Mouse (Mus musculus) ovary, postnatal 36 days (tissue): ENCODE measurements around the gene Gm37240.

Experiments
- DNase-seq: peaks from one replicate; pipeline ENCODE4 v3.0.0; 2022; ENCODE audit warnings: low spot score, mixed read lengths

Gm37240 gene

DNA sequence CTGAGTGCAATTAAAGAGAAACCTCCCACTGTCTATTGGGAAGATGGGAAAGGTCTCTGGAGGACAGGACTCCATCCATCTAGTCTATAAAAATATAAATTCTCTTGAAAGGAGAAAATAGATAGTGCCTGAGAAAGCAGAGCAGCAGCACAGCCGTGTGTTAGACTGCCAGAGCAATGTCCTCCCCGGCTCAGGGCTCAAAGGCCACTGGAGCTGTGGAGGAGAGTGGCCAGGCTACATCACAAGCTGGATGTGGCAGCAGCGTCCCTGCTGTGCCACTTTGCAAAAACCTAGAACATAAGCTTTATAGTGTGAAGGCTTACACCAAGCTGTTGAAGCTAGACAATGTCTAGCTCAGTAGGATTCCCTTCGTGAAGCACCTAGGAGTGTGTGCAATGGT lies 138.0 kb downstream of the Gm37240 start:
- no peak for DNase-seq

GRCm38 (mm10) chr3:85748863-85749262 lies 138.5 kb downstream of the Gm37240 start:
- no peak for DNase-seq

DNA sequence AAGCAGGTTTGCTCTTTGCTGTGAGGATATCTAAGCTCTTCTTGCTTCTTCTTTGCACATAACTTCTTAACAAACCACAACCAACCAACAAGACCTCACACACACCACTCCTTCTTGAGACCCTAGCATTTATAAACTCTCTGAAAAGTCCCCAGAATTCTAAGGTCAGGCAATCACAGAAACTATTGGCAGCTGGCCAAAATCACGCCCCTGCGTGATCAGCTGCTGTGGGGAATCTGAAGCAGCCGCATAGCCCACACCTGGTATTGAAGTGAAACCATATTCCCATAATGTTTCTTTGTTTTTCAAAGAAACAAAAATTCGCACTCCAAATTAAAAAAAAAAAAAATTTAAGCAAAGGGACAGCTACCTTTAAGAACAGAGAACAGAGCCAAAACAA lies 141.2 kb downstream of the Gm37240 start:
- no peak for DNase-seq

- no peak for DNase-seq
These were observed 145.6 kb downstream of the Gm37240 start for GRCm38 (mm10) chr3:85741767-85742166.

- DNase-seq: no peak
These were observed 148.7 kb downstream of the Gm37240 start for GRCm38 (mm10) chr3:85738591-85738990.

- no peak for DNase-seq
These were observed 153.2 kb downstream of the Gm37240 start for GRCm38 (mm10) chr3:85733939-85734729.

DNA sequence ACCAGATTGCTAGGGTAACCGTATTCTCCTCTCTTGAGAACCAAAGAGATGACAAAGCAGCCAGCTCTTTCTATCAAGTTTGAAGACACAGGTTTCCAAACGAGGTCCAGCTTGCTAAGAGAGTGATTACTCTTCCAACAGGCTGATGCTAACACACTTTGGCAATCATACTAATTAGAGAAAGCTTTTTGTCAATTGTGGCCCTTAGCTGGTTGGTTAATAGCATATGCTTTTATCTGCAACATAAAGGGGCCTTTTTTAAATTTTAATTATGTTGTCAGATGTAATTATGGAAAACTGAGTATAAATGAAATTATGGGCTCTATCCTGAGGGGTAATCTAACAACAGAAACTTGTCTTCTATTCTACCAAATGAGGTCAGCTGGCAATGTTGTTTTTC lies 160.1 kb downstream of the Gm37240 start:
- DNase-seq: no peak

GRCm38 (mm10) chr3:85725971-85726370 lies 161.3 kb downstream of the Gm37240 start:
- no peak for DNase-seq

- DNase-seq: no peak
These were observed 162.2 kb downstream of the Gm37240 start for GRCm38 (mm10) chr3:85725110-85725509.

- DNase-seq: no peak
These were observed 164.7 kb downstream of the Gm37240 start for GRCm38 (mm10) chr3:85722581-85722980.

GRCm38 (mm10) chr3:85715764-85716297 lies 171.5 kb downstream of the Gm37240 start:
- no peak for DNase-seq

GRCm38 (mm10) chr3:85713936-85714709 lies 173.2 kb downstream of the Gm37240 start:
- DNase-seq: no peak

DNA sequence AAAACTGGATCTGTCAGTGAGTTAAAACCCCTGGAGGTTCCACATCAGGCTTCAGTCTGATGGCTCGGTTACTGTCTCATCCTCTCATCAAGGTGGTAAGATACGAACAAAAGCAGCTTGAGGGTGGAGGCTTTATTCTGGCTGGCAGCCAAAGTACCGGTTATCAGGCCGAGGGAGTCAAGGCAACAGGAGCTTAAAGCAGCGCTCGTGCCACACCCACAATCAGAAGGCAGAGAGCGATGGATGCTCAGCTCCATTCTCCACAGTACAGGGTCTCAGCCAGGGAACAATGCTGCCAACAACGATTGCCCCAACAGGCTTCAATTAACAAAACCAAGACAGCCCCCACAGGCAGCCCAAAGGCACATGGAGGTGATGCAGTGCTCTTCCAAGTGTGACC lies 176.6 kb downstream of the Gm37240 start:
- no peak for DNase-seq

DNA sequence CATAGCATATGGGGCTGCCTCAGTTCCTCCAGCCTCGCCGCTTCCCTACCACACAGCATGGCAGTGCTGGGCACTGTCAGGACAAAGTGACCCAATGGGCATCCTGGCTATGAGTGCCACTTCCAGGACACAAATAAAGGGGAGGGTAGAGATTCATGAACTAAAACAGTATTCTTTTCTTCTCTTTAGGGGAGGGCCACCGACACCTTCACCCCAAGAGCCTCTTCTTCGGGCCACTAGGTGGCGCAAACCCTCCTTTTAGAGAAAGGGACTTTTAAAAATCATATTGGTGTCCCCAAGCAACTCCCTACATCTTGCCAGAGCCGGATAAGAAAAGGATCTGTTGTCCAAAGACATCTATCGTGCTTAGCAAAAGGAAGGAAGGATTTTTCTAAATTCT lies 179.9 kb downstream of the Gm37240 start:
- DNase-seq: peak; percentile 24

- DNase-seq: no peak
These were observed 184.0 kb downstream of the Gm37240 start for GRCm38 (mm10) chr3:85703141-85703882.

GRCm38 (mm10) chr3:85698496-85698895 lies 188.8 kb downstream of the Gm37240 start:
- DNase-seq: no peak

GRCm38 (mm10) chr3:85695056-85695455 lies 192.3 kb downstream of the Gm37240 start:
- DNase-seq: no peak

DNA sequence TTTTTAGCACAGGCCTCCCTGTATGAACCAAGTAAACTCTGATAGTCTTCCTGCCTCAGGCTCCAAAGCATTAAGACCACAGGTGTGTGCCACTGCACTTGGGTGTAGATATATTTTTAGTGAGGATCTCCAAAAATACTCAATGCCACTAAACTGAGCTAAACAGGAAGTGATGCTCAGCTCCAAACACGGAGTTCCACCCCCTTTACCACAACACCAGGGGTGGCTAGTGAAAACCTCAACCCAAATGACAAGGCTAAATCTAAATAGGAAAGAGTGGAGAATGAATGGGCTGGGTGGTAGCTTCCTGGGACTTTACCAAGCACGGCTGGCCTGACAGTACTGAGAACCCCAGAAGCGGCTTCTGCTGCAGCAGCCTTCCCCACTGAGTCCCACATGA lies 194.3 kb downstream of the Gm37240 start:
- DNase-seq: no peak

DNA sequence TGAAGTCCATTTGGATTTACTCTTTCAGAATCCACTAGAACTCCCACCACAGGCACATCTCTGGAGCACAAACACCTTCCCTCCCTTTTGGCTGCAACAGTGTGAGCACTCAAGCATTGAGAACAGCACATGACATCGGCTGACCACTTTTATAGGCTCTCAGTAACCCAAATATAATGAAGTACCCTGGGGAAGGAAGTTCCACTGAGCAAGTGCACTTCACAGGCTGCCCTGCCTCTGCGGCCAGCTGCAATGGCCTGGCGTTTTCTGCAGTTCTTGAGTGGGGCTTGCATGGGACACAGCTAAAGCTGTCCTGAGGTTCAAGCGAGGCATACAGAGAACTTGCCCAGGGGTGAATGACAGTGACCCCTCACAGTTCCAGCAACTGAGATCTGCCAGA lies 196.2 kb downstream of the Gm37240 start:
- no peak for DNase-seq

- DNase-seq: no peak
These were observed 199.0 kb downstream of the Gm37240 start for GRCm38 (mm10) chr3:85688341-85688740.

DNA sequence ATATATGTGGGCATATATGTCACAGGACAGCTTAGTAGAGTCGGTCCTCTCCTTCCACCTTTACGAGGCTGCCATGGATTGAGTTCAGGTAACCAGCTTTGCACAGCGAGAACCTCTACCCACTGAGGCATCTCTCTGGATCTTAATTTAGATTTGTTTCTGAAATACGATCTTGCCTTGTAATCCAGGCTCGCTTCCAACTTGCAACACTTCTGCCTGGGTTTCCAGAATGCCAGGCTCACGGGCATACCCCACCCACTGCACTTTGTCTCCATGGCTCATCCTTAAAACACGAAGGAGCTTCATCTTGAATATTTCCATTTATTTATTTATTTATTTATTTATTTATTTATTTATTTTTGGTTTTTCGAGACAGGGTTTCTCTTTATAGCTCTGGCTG lies 202.0 kb downstream of the Gm37240 start:
- no peak for DNase-seq

DNA sequence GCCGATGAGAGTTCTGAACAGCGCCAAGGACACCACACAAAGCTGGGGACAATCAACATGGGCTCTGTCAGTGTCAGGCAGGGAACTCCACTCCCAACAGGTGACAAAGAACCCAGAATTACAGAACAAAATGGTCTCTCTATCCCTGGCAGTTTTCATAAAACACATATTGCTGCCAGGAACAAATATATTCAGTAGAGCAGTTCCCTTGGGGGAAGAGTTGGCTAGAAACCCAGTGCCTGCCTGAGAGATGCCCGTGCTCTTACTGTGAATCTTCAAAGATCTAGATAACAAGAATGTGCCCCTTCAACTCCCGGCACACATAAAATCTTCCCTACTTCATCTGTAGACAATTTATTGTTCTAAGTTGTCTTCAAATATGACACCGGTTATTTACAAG lies 203.7 kb downstream of the Gm37240 start:
- no peak for DNase-seq
